Mouse (Mus musculus): Measurements from ENCODE around the gene Hapln2. TPM values are rescaled to one million over a fixed set of nuclear protein-coding genes. Genes with fewer than 3 reads are reported as not detected.
A peak's percentile ranks its signal among the peaks of the same experiment; 100 is the strongest.

Hapln2 gene
- polyA plus RNA-seq, 2 experiments, result not detected

- DNase-seq (ENCODE audit: low read depth in 3 of 3, low spot score in 3 of 3) (no peak), ATAC-seq (ENCODE audit: insufficient read depth) (no peak)
- no peak for TF ChIP-seq EP300 (IDR thresholded peaks at IDR 0.05; ENCODE audit: low read depth)
- peak; percentile 6; the same call in 1 of the 2 replicates for TF ChIP-seq CTCF (IDR thresholded peaks at IDR 0.05; ENCODE audit: low read depth)
- no peaks in the 10 kb centered on the region for H3K4me1 ChIP-seq (replicated peaks; ENCODE audit: control insufficient read depth in 2 of 2, insufficient read depth in 2 of 2, low read length in 1 of 2)
- no peak overlapping the region for H3K4me2 ChIP-seq (ENCODE audit: low read depth)
- no peak overlapping the region for H3K9ac ChIP-seq (replicated peaks)
- H3K27me3 ChIP-seq (ENCODE audit: control insufficient read depth, insufficient read depth, low read length), result peaks cover 54% of the 10 kb centered on the region
- no peaks in the 10 kb centered on the region for H3K36me3 ChIP-seq (replicated peaks; ENCODE audit: control insufficient read depth, insufficient read depth, low read depth)
- 5% methylated on average over 17 of the region's 17 CpGs for WGBS (ENCODE audit: insufficient replicate concordance)
- H3K9me3 ChIP-seq (ENCODE audit: control insufficient read depth, low read length), result no peaks in the 10 kb centered on the region; the same call in 1 of the 2 replicates
- H3K27ac ChIP-seq, result no peak overlapping the region
- H3K4me3 ChIP-seq (ENCODE audit: insufficient read depth in 1 of 2, low read depth in 2 of 2, low read length in 2 of 2), result no peak overlapping the region
These were observed 24.9 kb downstream of the Hapln2 start for GRCm38 (mm10) chr3:88002291-88002976.

- DNase-seq (ENCODE audit: low read depth in 3 of 3, low spot score in 3 of 3) (no peak), ATAC-seq (ENCODE audit: insufficient read depth) (no peak)
- TF ChIP-seq CTCF (IDR thresholded peaks at IDR 0.05; ENCODE audit: low read depth) (no peak), EP300 (IDR thresholded peaks at IDR 0.05; ENCODE audit: low read depth) (no peak)
These were observed 26.4 kb downstream of the Hapln2 start for GRCm38 (mm10) chr3:88000816-88001595.

GRCm38 (mm10) chr3:88000181-88000580, 27.2 kb downstream of the Hapln2 start, which contains the start of gene Bcan:
Gene Bcan, minus strand, starts transcription at chr3:88000230.
- no peak for ATAC-seq (ENCODE audit: insufficient read depth)
- Histone ChIP-seq H3K27me3 (ENCODE audit: control insufficient read depth, insufficient read depth, low read length) (peaks cover 77% of the 10 kb centered on the region), H3K4me2 (ENCODE audit: low read depth) (no peak within 1 kb of the TSS), H3K4me3 (ENCODE audit: insufficient read depth in 1 of 2, low read depth in 2 of 2, low read length in 2 of 2) (no peak within 1 kb of the TSS), H3K9ac (replicated peaks) (no peak within 1 kb of the TSS), H3K4me1 (replicated peaks; ENCODE audit: control insufficient read depth in 2 of 2, insufficient read depth in 2 of 2, low read length in 1 of 2) (no peaks in the 10 kb centered on the region), H3K9me3 (ENCODE audit: control insufficient read depth, low read length) (no peaks in the 10 kb centered on the region), H3K27ac (no peak within 1 kb of the TSS), H3K36me3 (replicated peaks; ENCODE audit: control insufficient read depth, insufficient read depth, low read depth) (no peaks in the 10 kb centered on the region)
- 1% methylated on average over 39 of the region's 39 CpGs for WGBS (ENCODE audit: insufficient replicate concordance)
- no peak for DNase-seq (ENCODE audit: low read depth in 3 of 3, low spot score in 3 of 3)
- TF ChIP-seq CTCF (IDR thresholded peaks at IDR 0.05; ENCODE audit: low read depth) (no peak), EP300 (IDR thresholded peaks at IDR 0.05; ENCODE audit: low read depth) (no peak)

More at GRCm38 (mm10) chr3:88000816-88001595, 26.4 kb downstream of the Hapln2 start:
- Histone ChIP-seq H3K27ac (no peak overlapping the region), H3K36me3 (replicated peaks; ENCODE audit: control insufficient read depth, insufficient read depth, low read depth) (no peaks in the 10 kb centered on the region), H3K9ac (replicated peaks) (no peak overlapping the region), H3K9me3 (ENCODE audit: control insufficient read depth, low read length) (no peaks in the 10 kb centered on the region; the same call in 1 of the 2 replicates), H3K27me3 (ENCODE audit: control insufficient read depth, insufficient read depth, low read length) (peaks cover 68% of the 10 kb centered on the region), H3K4me3 (ENCODE audit: insufficient read depth in 1 of 2, low read depth in 2 of 2, low read length in 2 of 2) (no peak overlapping the region), H3K4me2 (ENCODE audit: low read depth) (no peak overlapping the region), H3K4me1 (replicated peaks; ENCODE audit: control insufficient read depth in 2 of 2, insufficient read depth in 2 of 2, low read length in 1 of 2) (no peaks in the 10 kb centered on the region)
- WGBS (ENCODE audit: insufficient replicate concordance), result 8% methylated on average over 11 of the region's 11 CpGs

GRCm38 (mm10) chr3:87999243-87999895, 28.0 kb downstream of the Hapln2 start:
- H3K4me1 ChIP-seq (replicated peaks; ENCODE audit: control insufficient read depth in 2 of 2, insufficient read depth in 2 of 2, low read length in 1 of 2), result no peaks in the 10 kb centered on the region
- no peaks in the 10 kb centered on the region for H3K36me3 ChIP-seq (replicated peaks; ENCODE audit: control insufficient read depth, insufficient read depth, low read depth)
- H3K9me3 ChIP-seq (ENCODE audit: control insufficient read depth, low read length), result no peaks in the 10 kb centered on the region
- no peak overlapping the region for H3K9ac ChIP-seq (replicated peaks)
- no peak overlapping the region for H3K4me3 ChIP-seq (ENCODE audit: insufficient read depth in 1 of 2, low read depth in 2 of 2, low read length in 2 of 2)
- ATAC-seq (ENCODE audit: insufficient read depth), result no peak
- TF ChIP-seq EP300 (IDR thresholded peaks at IDR 0.05; ENCODE audit: low read depth) (no peak), CTCF (IDR thresholded peaks at IDR 0.05; ENCODE audit: low read depth) (no peak)
- DNase-seq (ENCODE audit: low read depth in 3 of 3, low spot score in 3 of 3), result no peak
- no peak overlapping the region for H3K4me2 ChIP-seq (ENCODE audit: low read depth)
- H3K27me3 ChIP-seq (ENCODE audit: control insufficient read depth, insufficient read depth, low read length), result peaks cover 83% of the 10 kb centered on the region
- no peak overlapping the region for H3K27ac ChIP-seq
- 2% methylated on average over 38 of the region's 38 CpGs for WGBS (ENCODE audit: insufficient replicate concordance)

- H3K4me1 ChIP-seq (replicated peaks; ENCODE audit: control insufficient read depth in 2 of 2, insufficient read depth in 2 of 2, low read length in 1 of 2), result no peaks in the 10 kb centered on the region
- H3K9ac ChIP-seq (replicated peaks), result no peak overlapping the region
- H3K27me3 ChIP-seq (ENCODE audit: control insufficient read depth, insufficient read depth, low read length), result peaks cover 89% of the 10 kb centered on the region
- no peak overlapping the region for H3K4me3 ChIP-seq (ENCODE audit: insufficient read depth in 1 of 2, low read depth in 2 of 2, low read length in 2 of 2)
- TF ChIP-seq CTCF (IDR thresholded peaks at IDR 0.05; ENCODE audit: low read depth), result no peak
- TF ChIP-seq EP300 (IDR thresholded peaks at IDR 0.05; ENCODE audit: low read depth), result no peak
- H3K9me3 ChIP-seq (ENCODE audit: control insufficient read depth, low read length), result no peaks in the 10 kb centered on the region
- H3K36me3 ChIP-seq (replicated peaks; ENCODE audit: control insufficient read depth, insufficient read depth, low read depth), result no peaks in the 10 kb centered on the region
- 5% methylated on average over 7 of the region's 7 CpGs for WGBS (ENCODE audit: insufficient replicate concordance)
- no peak overlapping the region for H3K4me2 ChIP-seq (ENCODE audit: low read depth)
- H3K27ac ChIP-seq, result no peak overlapping the region
- DNase-seq (ENCODE audit: low read depth in 3 of 3, low spot score in 3 of 3), result no peak
- ATAC-seq (ENCODE audit: insufficient read depth), result no peak
These were observed 28.6 kb downstream of the Hapln2 start for GRCm38 (mm10) chr3:87998747-87999146.
